Mouse (Mus musculus): ENCODE results near the gene Gm11214. TPM values are rescaled to one million over a fixed set of nuclear protein-coding genes. Genes with fewer than 3 reads are reported as not detected.
A peak's percentile ranks its signal among the peaks of the same experiment; 100 is the strongest.

Gene Gm11214
- not detected for total RNA-seq (2021)
- long read RNA-seq, experiment 1, result 0 reads
- long read RNA-seq, experiment 2, result 0 reads

DNA sequence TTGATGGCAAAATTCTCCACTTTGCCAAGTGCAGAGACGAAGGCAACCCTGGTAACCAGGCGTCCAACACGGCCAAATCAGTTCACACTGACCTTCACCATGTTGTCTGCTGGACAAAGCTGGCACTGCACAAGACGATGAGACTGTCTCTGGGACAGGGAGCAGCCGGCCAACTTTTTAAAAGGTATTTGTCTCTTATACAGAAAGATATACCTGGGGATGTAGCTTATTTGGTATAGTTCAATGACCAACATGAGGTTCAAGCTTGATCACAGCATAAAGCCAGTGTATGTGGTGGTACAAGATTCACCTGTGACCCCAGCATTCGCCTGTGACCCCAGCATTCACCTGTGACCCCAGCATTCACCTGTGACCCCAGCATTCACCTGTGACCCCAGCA is at the start of gene Gm11214:
Gene Gm11214, minus strand, starts transcription at position 101 of the 400 bp plus-strand sequence.
- intact Hi-C loops (cut with DNase I), result no loop called here
- DNase-seq, result no peak

DNA sequence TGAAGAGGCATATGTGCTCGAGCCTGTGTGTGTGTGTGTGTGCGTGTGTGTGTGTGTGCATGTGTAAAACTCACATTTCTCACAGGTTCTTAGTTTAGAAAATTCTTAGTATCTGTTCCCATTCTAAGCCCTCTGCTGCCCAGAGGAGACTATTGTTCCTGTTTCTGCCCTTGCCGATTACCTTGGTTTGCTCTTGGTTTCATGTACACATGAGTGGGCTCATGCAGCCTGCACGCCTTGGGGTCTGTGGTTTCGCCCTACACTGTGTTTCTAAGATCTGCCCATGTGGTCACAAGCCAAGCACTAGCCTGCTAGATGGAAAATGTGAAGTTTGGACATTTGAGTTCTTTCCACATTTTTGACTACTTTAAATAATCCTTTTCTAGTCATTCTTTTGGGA is 48.7 kb upstream of the Gm11214 start:
- intact Hi-C loops (cut with DNase I), result no loop called here
- no peak for DNase-seq

DNA sequence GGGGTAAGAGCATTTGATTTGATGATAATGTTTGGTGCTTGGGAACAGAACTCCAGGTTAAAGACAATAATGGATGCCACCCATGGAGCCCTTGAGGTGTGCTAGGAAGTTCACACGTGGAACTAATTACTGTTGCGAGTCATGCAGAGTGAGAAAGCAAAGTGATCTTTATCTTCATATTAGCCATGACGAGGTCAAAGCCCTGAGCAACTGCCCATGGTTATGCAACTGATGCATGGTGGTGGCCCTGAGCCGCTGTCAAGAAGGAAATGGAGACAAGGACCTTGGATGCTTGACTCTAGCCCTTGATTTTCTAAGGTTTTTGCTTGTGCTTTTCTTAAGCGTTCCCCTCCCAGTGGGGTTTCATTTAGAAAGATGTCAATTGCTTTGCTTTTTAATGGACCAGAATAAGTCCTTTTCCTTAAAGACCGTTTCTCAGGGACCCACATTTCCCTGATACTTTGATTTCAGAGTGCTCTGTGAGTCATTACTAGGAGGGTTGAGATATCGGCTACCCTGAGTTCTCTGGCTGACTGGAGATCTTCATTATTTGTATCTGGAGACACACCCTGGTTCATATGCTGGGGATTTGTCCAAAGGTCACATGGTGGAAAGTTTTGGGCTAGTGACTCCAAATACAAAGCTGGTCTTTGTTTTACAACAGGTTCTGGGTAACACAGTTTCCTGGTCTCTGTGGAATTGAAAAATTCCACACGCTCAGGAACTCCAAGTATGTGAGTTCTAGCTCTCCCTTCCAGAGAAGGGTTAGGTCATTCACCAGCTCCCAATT is 47.4 kb upstream of the Gm11214 start:
- no peak for DNase-seq
- intact Hi-C loops (cut with DNase I), result no loop called here

DNA sequence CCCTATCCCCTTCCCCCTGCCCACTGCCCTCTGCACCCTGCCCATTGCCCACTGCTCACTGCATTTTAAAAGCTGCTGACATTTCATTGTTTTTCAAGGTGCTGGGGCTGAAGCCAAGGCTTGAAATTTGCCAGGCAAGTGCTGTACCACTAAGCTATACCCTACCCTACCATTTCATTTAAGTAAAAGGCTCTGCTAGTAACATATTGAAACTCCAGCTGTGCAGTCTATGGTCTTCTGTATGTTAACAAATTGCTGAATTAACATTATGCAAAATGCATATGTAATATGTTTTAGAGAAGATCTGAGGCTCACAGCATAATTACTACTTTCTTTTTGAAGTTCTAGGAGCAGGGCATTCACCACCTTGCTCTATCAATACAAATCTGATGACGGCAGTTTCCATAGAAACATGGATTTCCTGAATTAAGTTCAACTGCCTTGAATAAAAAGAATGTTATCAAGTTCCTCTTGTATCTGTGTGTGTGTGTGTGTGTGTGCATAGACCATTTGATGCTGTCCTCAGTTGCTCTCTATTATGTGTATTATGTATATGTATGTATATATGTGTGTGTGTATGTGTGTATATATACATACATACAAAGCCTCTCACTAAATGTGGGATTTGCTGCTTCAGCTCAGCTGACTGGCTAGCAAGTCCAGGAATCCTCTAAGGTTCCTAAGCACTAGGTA is 43.2 kb upstream of the Gm11214 start:
- intact Hi-C loops (cut with DNase I), result no loop called here
- DNase-seq, result no peak

DNA sequence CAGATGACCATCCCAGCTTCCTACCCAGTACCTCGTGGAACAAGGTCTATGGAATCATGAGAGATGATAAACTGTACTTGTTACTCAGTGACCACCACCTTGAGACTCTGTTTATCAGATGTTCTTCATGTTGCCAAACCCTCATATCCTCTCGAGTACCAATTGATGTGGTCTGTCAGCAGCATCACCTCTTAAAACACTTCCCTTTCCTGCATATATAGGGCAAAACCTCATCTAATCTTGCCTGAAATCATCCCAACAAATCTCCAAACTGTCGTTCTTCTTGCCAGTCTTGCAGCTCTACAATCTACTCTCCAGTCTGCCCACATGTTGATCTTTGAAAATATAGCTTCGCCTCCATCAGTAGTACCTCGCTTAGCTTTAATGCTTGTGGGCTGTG is 41.1 kb upstream of the Gm11214 start:
- no peak for DNase-seq

DNA sequence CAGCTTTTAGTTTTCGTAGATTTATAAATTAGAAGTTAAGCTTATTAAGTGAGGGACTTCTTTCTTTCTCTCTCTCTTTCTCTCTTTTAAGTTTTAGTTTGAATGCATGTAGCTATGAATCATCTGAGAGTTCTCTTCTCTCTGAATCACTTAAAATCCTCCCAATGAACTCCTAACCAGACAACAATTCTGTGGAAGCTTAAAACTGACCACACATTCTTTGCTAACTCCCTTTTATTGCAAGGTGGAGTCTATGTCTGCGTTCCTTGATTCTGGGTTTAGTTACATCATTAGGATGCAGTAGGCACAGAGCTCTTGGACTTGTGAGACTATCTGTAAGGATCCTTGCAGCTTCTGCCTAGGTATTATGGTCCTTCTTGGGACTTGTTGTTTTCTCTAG is 40.5 kb upstream of the Gm11214 start:
- DNase-seq, result no peak
- intact Hi-C loops (cut with DNase I), result no loop called here

More for the DNA sequence above, 41.1 kb upstream of the Gm11214 start:
- intact Hi-C loops (cut with DNase I), result no loop called here

DNA sequence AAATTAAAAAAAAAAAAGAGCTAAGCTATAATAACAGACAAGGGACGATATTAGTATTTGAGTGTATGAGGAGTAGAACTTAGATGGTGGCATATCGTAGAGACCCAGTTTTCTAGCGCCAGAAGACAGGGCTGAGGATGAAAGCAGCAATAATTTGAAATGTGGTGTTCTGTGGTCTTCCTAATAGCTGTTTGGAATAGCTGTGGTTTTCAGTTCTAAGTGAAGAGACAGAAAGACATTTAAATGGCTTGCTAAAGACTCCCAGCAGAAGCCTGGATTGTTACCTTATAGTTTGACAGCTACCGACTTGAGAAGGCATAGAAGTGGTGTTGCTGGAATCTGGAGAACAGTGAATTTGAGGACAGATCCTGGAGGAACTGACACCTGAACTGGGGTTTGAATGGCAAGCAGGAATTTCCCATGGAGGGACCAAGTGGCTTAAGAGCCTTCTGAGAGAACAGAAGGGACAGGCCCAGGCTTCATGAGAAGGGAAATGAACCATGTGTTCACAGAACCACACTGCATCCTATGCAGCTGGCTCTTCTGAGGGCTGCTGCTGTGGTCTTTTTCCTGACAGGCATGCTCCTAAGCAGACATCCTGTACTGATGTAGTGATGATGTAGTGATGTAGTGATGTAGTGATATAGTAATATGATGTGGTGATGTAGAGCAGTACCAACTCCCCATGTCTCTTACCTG is 39.0 kb upstream of the Gm11214 start:
- no peak for DNase-seq
- intact Hi-C loops (cut with DNase I), result no loop called here

DNA sequence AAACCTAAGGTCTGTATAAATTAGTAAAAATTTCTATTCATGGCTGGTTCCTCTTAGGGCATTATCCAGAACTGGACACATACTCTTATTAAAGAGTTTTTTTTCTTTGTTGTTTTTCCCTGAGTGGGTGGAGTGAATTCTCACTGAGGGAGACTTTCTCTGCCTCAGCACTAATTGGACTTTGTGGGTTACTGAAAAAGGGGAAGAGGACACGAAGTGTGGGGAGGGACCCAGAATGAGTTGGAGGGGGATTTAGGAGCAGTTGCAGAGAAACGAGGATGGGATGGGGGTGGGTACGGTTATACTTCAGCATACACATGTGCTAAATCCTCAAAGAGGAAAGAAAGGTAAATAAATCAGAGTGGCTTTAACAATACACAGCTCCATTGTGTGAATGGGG is 36.6 kb upstream of the Gm11214 start:
- intact Hi-C loops (cut with DNase I), result no loop called here

DNA sequence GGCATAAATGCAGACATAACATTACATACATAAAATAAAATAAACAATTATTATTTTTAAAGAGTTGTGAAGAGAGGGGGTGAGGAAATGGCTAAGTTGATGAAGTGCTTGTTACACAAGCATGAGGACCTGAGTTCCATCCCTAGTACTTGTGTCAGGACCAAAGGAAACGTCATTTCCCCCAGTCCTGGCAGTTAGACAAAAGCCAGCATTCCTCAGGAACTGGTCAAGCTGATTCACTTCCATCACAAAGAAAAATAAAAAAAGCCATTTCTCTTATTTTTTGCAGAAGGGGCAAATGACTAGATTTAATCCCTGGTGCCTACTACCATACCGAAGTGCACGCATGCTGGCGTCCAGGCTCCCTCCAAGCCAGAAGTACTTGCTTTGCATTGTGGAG is 33.7 kb upstream of the Gm11214 start:
- no peak for DNase-seq
- intact Hi-C loops (cut with DNase I), result no loop called here

More for the DNA sequence above, 36.6 kb upstream of the Gm11214 start:
- DNase-seq, result no peak

DNA sequence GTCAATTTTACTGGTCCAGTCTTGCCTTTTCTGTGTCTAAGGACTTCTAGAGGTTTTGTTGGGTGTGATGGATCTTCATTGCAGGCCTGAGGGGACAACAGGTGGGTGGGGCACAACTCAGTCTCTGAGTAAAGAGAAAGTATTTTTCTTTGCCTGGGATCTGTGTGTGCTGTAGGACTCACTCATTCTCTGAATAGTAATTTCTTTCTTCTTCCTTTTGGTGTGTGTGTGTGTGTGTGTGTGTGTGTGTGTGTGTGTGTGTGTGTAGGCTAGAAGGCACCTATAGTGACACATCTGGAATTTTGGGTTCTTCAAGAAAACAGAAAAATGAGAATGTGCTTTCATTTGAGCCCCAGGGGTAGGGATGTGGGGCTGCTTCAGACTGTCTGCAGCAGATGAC is 29.2 kb upstream of the Gm11214 start:
- no peak for DNase-seq
- intact Hi-C loops (cut with DNase I), result no loop called here

DNA sequence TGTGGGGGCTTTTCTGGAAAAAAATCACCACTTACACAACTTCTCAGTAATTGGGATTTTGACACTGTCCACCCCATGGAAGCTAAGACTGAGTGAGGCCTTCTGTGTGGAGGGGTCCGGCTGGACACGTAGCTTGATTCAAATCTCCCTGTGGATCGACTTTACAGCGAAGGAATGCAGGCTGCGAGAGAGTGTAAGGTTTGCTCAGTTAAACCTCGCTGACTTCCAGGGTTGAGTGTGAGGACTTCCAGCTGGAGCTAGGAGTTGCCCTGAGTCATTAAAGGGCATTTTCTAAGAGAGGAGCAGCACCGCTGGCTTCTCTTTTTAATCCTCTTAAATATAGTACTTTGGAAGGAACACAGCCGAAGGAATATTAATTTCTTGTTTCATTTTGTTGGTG is 24.2 kb upstream of the Gm11214 start:
- DNase-seq, result no peak
- intact Hi-C loops (cut with DNase I), result loop anchor here (2.0 to 10.0 kb wide), 4 partner anchors 155 to 273 kb away; no protein-coding TSS in a partner anchor

DNA sequence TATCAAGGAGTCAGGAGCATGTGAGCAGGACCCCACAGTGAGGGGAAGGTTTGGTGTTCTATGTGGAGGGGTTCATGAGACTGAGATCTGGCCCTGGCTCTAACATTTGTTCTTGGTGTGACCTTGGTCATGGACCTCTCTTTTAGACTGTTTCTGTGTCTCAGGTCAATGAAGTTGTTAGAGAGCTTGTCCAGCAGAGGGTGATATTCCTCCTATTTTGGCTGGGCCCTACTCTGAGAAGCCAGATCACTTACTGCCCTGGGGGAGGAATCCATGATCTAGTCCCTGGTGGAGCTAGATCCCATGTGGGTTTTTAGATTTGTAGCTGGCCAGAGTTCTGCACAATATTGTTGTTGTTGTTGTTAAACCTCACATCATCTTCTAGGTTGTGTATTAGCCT is 23.0 kb upstream of the Gm11214 start:
- intact Hi-C loops (cut with DNase I), result loop anchor here (2.0 to 10.0 kb wide), 4 partner anchors 157 to 271 kb away; no protein-coding TSS in a partner anchor
- DNase-seq, result peak in 1 of 2 experiments; percentile 8

DNA sequence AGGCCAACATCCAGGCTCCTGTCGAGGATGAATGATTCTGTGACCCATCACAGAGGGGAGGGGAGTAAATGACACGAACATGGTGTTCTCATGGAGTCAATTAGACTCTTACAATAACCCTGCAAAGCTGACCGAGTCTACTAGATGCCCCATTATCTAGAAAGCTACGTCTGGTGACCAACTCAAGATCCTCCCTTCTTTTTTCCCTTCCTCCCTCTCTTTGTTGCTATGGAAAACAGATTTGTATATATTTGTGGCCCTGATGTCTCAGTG is 22.0 kb upstream of the Gm11214 start:
- intact Hi-C loops (cut with DNase I), result loop anchor here (5.0 to 10.0 kb wide), 3 partner anchors 180 to 270 kb away; no protein-coding TSS in a partner anchor
- no peak for DNase-seq

DNA sequence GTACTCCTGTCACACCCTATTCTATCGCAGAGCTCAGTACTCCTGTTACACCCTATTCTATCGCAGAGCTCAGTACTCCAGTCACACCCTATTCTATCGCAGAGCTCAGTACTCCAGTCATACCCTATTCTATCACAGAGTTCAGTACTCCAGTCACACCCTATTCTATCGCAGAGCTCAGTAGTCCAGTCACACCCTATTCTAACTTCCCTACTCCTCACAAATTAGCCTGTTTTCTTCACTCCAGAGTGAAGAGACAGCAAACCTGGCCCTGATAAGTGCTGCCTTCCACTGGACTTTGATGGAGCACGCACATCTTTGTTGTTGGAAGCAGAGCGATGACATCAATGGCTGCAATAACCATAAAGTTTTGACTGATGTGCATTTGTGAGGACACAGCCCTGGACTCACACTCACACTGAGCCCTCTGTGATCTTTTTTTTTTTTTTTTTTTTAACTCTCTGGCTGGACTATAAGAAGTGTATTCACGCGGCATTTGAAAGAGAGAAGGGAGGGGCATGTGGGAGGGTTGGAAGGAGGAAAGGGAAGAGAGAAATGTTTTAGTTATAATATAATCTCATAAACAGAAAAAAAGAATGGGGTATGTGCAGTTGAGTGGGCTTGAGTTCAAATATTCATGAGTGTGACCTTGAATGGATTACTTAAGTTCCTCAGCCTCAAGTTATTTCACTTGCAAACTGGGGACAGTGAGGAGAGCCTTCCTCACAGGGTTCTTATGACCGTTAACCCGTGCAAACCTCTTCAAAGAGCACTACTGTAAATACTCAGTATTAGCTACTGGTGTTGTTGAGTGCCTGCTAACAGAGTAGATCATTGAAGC is 21.5 kb upstream of the Gm11214 start:
- intact Hi-C loops (cut with DNase I), result loop anchor here (5.0 to 10.0 kb wide), 3 partner anchors 180 to 270 kb away; no protein-coding TSS in a partner anchor
- DNase-seq, result no peak

DNA sequence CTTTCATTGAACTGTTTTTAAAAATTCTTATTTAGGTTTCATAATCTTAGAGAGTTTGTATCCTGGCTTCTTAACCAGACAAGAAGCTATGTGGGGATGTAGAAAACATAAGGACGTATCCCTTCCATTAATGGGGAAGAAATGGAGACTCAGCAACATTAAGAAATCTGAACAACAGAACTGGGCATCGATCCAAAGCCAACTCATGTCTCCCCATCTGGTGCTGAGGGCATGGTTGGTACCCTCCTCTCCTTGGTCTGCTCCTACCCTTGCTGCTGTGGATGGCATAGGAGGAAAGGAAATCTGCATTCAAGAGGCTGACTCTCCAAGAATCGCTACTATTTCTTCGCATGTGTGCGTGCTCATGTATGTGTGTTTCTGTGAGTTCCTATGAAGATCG is 20.5 kb upstream of the Gm11214 start:
- intact Hi-C loops (cut with DNase I), result loop anchor here (10.0 kb wide), 2 partner anchors 179 to 269 kb away; no protein-coding TSS in a partner anchor
- DNase-seq, result no peak

DNA sequence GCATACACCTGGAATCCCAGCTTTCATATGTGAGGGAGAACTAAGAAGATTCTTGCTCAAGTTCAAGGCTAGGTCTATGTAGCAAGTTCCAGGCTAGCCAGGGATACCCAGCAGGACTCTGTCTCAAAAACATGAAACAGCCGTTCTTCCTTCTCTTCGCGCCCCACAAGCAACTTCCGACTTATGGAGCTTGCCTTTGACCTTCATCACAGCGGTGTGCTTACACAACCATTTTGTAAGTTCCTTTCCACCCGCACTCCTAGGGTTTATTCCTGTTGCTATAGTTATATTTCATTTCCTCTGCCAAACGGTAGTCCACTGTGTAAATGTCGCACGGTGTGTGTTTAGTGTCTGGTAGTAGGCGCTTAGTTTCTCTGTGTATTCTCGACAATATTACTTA is 19.9 kb upstream of the Gm11214 start:
- intact Hi-C loops (cut with DNase I), result loop anchor here (10.0 kb wide), 2 partner anchors 178 to 268 kb away; no protein-coding TSS in a partner anchor
- no peak for DNase-seq

DNA sequence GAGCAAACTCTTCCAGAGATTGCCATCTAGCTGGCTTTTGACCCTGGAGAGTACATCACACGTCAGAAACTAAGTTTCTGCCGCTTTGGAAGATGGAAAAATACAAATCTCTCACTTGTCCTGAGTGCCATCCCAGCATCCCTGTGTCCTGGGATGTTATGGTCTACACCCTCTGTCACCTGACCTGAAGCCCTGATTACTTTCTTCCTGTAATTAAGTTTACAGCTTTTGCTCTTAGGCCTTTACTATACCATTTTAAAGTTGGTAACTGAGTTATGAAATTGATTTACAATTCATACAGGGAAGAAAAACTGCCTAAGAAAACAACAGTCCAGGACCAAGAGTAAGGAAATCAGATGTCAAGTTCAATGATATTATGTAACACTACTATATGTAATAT is 19.3 kb upstream of the Gm11214 start:
- intact Hi-C loops (cut with DNase I), result loop anchor here (10.0 kb wide), 2 partner anchors 178 to 268 kb away; no protein-coding TSS in a partner anchor

DNA sequence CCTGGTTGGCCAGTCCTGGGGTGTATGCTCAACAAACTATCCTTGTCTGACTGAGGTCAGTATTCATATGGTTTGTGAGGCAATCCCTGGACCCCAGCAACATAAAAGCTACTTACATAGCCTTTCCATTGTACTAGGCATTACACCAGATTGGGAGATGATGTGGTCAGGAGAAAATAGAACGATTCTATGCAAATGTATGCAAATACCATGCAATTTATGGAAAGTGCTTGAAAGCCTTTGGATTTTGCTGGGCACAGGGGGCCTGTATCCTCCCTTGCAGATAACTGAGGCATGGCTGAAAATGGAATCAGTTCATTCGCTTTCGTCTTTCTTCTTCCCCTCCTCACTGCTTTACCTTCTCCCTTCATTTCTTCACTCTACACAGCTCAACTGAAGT is 18.4 kb upstream of the Gm11214 start:
- no peak for DNase-seq
- intact Hi-C loops (cut with DNase I), result loop anchor here (10.0 kb wide), 2 partner anchors 177 to 267 kb away; no protein-coding TSS in a partner anchor

More for the DNA sequence above, 19.3 kb upstream of the Gm11214 start:
- no peak for DNase-seq

DNA sequence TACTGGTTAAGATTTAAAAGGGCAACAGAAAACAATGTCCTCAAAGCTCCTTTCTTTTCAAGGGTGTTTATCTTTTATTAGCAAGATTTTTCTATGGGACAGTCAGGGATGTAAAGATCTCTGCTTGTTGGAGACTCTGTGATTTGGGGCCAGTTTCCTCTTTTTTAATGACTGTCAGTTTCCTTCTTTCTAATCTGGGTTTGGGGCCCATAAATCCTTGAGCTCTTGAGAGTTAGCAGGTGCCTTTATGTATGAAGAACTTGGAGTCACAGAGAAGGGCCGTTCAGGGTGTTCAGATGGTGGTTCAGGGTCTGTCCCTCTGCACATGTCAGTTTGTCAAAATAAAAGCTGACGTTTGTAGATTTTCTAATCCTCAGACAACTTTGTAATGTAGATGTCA is 11.9 kb upstream of the Gm11214 start:
- intact Hi-C loops (cut with DNase I), result no loop called here
- DNase-seq, result no peak

DNA sequence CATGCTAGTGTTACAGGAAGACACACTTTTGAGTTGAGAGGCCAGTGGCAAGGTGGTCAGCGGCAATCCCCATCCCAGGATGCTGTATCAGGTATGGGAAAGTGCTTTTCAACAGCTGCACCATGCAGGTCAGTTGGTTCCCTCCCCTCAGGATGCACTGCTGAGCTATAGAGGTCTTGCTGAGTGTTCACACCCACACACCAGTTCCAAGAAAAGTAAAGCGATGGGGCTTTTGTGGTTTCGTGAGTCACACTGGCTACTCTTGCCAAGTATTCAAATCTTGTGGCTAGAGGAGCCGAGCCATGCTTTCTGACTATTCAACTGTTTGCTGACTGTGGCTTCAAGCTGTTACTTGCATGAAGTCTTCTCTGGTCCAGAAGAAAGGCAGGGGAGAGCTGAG is 5.1 kb upstream of the Gm11214 start:
- intact Hi-C loops (cut with DNase I), result no loop called here
- DNase-seq, result no peak
